Mouse (Mus musculus): ENCODE data around the gene 4930402H24Rik.

4930402H24Rik gene

GRCm38 (mm10) chr2:130905751-130906583, at the start of gene 4930402H24Rik, which contains the start of gene Atrn:
Gene 4930402H24Rik, minus strand, starts transcription at chr2:130906406.
Gene Atrn, plus strand, starts transcription at chr2:130906495.
- DNase-seq (ENCODE audit: low spot score) = peak; percentile 84

DNA sequence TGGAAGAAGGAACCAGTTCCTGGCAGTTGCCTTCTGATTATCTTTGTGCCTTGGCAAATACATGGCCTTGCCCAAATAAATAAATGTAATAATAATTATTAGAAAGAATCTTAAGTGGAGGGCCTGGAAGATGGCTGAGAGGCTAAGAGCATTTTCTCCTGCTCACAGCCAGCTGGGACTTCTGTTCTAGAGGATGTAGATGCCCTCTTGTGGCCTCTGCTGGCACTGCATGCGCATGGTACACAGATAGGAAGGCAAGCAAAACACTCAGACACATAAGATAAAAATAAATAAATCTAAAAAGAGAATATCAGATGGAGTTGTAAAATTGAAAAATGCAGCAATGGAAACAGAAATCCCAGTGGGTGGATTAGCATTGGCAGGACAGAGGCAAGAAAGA, 44.3 kb upstream of the 4930402H24Rik start:
- peak; percentile 77 for DNase-seq (ENCODE audit: low spot score)

DNA sequence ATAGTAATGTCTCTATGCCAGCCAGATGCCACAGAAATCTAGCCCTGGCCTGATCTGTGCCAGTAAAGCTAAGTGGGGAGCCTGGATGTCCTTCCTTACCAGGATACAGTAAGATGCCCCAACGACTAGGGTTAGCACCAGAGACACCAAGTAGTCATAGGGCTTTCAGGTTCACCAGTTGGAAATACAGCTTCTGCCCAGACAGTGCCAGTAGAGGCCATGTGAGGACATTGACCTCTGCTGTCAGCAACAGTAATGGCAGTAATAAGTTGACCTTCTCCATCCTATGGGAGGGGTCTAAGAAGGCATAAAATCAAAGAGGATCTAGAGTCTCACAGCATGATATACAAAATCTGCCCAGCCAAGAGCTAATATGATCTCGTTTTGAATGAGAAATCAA, 43.6 kb upstream of the 4930402H24Rik start:
- DNase-seq (ENCODE audit: low spot score) = no peak

DNA sequence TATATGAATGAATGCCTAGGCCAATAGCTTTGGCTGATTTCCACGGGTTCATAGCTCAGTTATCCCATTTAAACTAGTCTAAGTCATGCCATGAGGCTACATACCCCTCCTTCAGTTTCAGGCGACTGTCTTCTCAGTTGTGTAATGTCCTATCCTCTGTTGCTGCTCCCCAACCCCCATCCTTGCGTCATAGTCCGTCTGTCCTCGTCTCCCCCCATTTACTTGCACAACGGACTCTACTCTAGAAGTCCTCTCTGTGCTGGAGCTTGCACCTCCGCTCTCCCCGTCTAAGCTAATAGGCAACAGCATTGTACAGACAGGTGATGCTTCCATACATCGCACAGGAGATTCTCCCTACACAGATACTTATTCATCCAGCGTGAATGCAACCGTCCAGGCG, 26.7 kb upstream of the 4930402H24Rik start:
- DNase-seq (ENCODE audit: low spot score) = no peak

DNA sequence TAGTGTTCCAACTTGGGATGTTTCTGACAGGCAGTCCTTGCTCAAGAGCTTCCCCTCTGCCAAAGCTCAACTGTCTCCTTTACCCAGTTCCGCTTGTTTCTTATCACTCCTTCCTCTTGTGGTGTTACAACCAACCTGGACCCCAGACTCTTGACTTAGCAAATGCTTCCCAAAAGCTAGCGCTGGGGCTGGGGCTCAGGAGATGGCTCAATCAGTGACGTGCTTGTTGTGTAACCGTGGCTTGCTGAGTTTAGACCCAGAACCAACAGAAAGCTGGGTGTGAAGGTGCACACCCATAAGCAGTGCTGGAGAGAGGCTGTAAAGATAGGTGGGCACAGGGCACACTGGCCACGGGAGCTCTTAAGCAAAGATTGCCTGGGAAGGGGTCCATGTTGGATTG, 23.8 kb upstream of the 4930402H24Rik start:
- no peak for DNase-seq (ENCODE audit: low spot score)

GRCm38 (mm10) chr2:130928530-130928929, 22.3 kb upstream of the 4930402H24Rik start:
- no peak for DNase-seq (ENCODE audit: low spot score)

DNA sequence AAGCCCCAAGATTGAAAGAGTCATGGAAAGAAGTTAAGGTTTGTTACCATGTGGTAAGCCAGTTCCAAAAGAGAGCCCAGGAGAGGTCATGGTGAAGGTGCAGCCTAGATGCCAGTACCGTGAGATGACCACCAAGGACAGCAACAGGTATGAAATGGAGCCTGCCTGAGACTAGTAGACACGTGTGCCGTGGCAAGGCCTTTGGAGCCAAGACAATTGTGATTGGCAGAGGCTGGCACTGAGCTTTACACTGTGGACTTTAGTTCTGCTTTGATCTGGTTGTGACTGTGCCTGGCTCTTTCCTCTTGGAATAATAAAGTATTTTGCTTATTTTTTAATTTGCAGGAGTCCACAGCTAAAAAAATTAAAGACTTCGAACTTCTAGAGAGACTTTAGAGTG, 21.8 kb upstream of the 4930402H24Rik start:
- no peak for DNase-seq (ENCODE audit: low spot score)

DNA sequence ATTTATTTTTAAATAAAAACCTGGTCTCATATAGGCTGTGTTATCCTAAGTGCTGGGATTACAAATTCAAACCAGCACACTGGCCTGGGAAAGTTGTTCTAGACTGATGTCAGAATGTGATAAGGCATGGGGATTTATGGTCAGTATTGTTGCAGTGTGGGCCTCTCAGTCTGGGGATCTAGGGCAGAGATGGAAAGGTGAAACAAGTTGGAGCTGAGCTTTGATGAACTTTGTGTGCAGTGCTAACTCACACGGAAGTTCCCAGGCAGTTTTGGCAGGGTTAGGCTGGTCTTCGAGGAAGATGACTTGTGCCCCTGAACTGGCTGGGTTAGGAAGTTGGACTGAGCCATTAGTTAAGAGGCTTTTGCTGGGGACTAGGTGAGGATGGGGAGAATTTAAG, 18.7 kb upstream of the 4930402H24Rik start:
- DNase-seq (ENCODE audit: low spot score) = no peak

- no peak for DNase-seq (ENCODE audit: low spot score)
These were observed 12.9 kb upstream of the 4930402H24Rik start for GRCm38 (mm10) chr2:130919062-130919593.

- no peak for DNase-seq (ENCODE audit: low spot score)
These were observed 11.5 kb upstream of the 4930402H24Rik start for GRCm38 (mm10) chr2:130917686-130918085.

GRCm38 (mm10) chr2:130916521-130917147, 10.4 kb upstream of the 4930402H24Rik start:
- DNase-seq (ENCODE audit: low spot score) = no peak

DNA sequence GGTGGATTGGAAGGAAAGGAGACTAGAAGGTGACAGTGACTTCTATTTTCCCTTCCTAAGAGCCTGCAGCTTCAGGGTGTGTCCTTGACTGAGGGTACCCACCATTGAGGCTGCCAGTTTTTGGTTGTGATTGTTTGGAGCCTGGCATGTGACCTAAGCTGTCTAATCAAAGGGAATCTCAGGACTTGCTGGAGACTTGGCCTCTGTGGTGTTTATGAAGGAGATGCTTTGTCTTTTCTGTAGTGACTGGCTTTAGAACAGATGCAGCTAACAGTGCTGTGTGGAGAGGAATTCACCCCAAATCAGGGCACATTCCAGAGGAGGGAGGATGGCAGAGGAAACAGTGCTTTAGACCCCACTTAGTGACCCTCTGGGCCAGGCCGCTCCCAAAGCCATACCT, 8.7 kb upstream of the 4930402H24Rik start:
- DNase-seq (ENCODE audit: low spot score) = no peak

DNA sequence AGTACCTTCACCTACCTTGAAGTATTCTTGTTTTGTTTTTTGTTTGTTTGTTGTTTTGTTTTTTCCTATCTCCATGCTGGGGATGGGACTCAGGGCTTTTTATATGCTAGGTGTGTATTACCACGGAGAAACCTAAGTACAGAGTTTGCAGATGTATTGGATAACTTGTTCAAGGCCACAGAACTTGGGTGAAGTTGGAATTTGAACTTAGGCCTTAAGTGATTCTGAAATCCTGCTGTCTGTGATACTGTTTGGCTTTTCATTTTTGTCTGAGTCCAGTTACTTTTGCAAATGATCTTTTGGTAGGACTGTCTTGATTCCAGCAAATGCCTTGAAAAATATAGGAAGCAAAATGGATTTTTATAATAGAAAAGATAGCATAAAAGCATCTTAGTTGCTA, 5.5 kb upstream of the 4930402H24Rik start:
- no peak for DNase-seq (ENCODE audit: low spot score)

DNA sequence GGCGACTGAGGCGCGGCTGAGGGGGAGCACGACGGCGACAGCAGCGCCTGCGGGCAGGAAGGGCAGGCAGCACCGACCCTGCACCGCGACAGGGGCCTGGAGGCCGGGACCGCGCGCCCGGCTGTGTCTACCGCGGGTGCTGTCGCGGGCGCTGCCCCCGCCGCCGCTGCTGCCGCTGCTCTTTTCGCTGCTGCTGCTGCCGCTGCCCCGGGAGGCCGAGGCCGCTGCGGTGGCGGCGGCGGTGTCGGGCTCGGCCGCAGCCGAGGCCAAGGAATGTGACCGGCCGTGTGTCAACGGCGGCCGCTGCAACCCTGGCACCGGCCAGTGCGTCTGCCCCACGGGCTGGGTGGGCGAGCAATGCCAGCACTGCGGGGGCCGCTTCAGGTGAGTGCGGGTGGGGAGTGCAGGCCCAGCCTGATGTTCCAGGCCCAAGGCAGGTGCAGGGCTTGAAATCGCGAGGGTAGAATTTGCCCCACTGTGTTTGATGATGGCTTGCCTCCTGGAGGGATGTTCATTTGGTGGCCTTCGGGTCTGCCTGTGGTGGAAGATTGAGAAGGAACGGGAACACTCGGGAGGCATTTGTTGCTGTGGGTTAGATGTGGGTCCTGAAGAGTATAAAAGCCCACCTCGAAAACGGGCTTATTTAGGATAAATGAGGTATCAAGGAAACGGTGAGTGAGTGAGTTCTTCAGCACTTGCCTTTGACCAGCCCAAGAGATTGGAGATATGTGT, 544 bp upstream of the 4930402H24Rik start:
- DNase-seq (ENCODE audit: low spot score) = peak; percentile 6

GRCm38 (mm10) chr2:130898783-130899182, 7.4 kb downstream of the 4930402H24Rik start:
- DNase-seq (ENCODE audit: low spot score) = no peak

DNA sequence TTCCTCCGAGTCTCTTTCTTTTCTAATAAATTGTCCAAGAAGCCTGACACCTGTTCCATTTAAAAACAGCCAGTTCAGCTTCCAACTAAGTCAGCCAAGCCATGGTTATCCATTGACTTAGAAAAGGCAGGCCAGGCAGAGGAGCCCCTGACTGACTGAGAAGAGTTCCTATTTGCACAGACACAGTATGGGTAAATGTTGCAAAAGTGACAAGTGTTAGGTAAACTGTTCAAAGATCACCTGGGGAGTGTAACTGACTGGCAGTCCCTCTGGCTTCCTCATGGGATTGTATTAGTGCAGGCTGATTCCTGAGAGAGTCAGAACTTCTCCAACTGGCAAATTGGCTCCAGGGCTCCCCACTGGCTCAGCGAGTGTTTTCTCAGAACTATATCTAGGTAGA, 8.3 kb downstream of the 4930402H24Rik start:
- no peak for DNase-seq (ENCODE audit: low spot score)

DNA sequence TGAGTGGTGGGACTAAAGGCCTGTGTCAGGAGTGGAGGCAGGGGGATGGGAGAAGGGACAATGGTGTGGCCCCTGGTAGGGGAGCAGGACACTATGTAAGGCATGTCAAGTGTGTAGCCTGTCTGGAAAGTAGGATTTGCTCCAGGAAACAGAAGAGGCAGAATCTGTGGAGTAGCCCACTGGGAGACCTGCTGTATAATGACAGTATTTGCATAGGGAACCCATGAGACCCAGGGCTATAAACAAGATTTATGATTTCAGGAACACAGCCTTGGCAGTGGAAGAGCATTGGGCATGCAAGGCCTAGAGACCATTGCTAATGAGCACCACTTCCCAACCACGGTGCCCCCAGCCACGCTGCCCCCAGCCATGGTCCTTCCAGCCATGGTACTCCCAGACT, 9.3 kb downstream of the 4930402H24Rik start:
- no peak for DNase-seq (ENCODE audit: low spot score)

GRCm38 (mm10) chr2:130887456-130887855, 18.8 kb downstream of the 4930402H24Rik start:
- DNase-seq (ENCODE audit: low spot score) = no peak

- DNase-seq (ENCODE audit: low spot score) = no peak
These were observed 19.2 kb downstream of the 4930402H24Rik start for GRCm38 (mm10) chr2:130886983-130887382.

DNA sequence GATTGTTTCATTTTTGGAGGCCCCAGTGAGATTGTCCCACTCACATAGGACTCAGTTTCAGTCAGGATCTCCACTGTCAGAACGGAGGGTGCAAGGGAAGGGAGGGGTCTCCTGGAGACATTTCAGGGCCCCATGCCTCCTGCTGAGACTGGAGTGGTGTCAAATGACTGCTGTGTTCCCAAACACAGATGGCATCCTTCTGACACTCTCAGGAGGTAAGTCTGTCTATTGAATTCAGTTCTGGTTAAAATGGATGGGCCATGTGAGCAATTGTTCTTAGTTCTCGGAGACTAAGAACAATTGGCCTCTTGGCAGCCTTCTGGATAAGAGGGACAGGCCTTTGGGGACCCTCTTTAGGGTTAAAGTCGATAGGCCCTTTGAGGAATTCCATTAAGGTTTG, 28.8 kb downstream of the 4930402H24Rik start:
- DNase-seq (ENCODE audit: low spot score) = no peak

GRCm38 (mm10) chr2:130870916-130871315, 35.3 kb downstream of the 4930402H24Rik start:
- DNase-seq (ENCODE audit: low spot score) = no peak

GRCm38 (mm10) chr2:130862091-130862490, 44.1 kb downstream of the 4930402H24Rik start:
- DNase-seq (ENCODE audit: low spot score) = no peak

- DNase-seq (ENCODE audit: low spot score) = no peak
These were observed 53.2 kb downstream of the 4930402H24Rik start for GRCm38 (mm10) chr2:130852964-130853363.

Measured in ovary, postnatal 14 days (tissue).